16 mouse cellular contexts compared by ENCODE assay signal in the genomic region with DNA sequence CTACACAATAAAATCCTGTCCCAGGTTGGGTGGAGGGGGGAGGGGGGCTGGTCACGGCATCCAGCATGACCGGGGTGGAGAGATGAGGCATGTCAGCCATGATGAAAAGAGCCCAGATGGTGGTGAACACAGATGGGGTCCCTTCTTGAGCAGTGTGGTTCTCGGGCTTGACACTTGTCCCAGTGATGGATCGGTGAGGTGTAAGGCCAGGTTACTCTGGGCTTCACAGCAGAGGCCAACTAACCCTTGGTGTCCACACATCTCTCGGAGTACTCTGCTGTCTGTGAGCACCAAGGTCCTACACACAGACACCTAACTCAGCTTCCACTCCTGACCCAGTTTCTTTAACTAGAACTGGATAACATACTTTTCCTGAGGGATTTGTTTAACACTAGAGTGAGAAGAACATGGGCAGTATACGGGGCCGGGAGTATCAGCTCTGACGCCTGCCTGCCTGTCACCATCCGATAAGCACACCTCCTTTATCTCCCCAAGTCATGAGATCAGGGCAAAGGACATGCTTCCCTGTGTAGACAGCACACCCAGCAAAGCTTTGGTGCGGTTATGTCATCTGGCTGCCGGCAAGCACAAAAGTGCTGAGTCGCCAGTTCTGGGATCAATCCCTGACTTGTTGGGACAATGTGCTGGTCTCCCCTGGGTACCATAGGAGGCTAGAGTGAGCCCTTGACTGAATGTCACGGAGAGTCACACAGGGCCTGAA.
DNase-seq lines count a peak whose midpoint lies in the region; ATAC-seq lines count a peak whose summit lies in the region.
"Had no signal": no experiment of that assay in that cellular context is flagged by ENCODE, and none has a peak within 500 bp of the region (broad histone marks: within the 10 kb centered on the region; RNA-seq: fewer than 3 reads in every experiment).

No protein-coding gene starts in this region.

- no peaks in the 10 kb centered on the region for H3K4me1 ChIP-seq in kidney, embryonic 15.5 days
- peaks cover 78% of the 10 kb centered on the region for H3K4me1 ChIP-seq in liver, embryonic 13.5 days (replicated peaks)
- H3K4me1 ChIP-seq in stomach, embryonic 14.5 days (ENCODE audit: control insufficient read depth, insufficient read depth, low read length), result no peaks in the 10 kb centered on the region; the same call in 1 of the 2 replicates
- H3K4me1 ChIP-seq: midbrain, embryonic 13.5 days; neural tube, embryonic 12.5 days had no signal

- H3K27me3 ChIP-seq in kidney, embryonic 15.5 days, result no peaks in the 10 kb centered on the region
- H3K27me3 ChIP-seq in liver, embryonic 13.5 days, result no peaks in the 10 kb centered on the region
- no peaks in the 10 kb centered on the region for H3K27me3 ChIP-seq in stomach, embryonic 14.5 days (ENCODE audit: control insufficient read depth, insufficient read depth, low read length)
- H3K27me3 ChIP-seq: midbrain, embryonic 13.5 days; neural tube, embryonic 12.5 days had no signal

- H3K4me2 ChIP-seq in kidney, embryonic 15.5 days, result no peak overlapping the region
- peak overlapping the region; percentile 58 for H3K4me2 ChIP-seq in liver, embryonic 13.5 days
- H3K4me2 ChIP-seq in stomach, embryonic 14.5 days (replicated peaks; ENCODE audit: low read depth, low read length), result no peak overlapping the region
- H3K4me2 ChIP-seq: hindbrain, embryonic 14.5 days; midbrain, embryonic 13.5 days; neural tube, embryonic 12.5 days had no signal

- ATAC-seq in kidney, embryonic 15.5 days (replicated peaks; ENCODE audit: low FRiP score), result peak; percentile 73; the same call in 1 of the 2 replicates
- ATAC-seq in common myeloid progenitor, adult 5-6 weeks (replicated peaks; ENCODE audit: low read depth, poor library complexity, severe bottlenecking), result peak; percentile 53; the same call in 1 of the 2 replicates
- peak; percentile 96 for ATAC-seq in liver, embryonic 13.5 days (ENCODE audit: low read depth)
- ATAC-seq in stomach, embryonic 14.5 days (ENCODE audit: insufficient number of reproducible peaks, insufficient read depth, low FRiP score, low read depth), result peak; percentile 84; the same call in 1 of the 2 replicates
- no peak for ATAC-seq in granulocyte monocyte progenitor cell, adult 5-6 weeks (replicated peaks; ENCODE audit: poor library complexity, severe bottlenecking)
- ATAC-seq: midbrain, embryonic 13.5 days had no signal

- DNase-seq in kidney, postnatal 36 days, result no peak
- peak; percentile 85 for DNase-seq in liver, embryonic 13.5 days
- DNase-seq in B cell, adult 2 months, result no peak
- DNase-seq in left cerebral cortex, postnatal 10 days (ENCODE audit: extremely low spot score in 1 of 2, low spot score in 2 of 2), result no peak
- DNase-seq: cerebellum, postnatal 25 days; heart, adult 11 months; kidney, postnatal 25 days; lung, adult 2 months; retina, postnatal 1 day had no signal

- no peaks in the 10 kb centered on the region for H3K9me3 ChIP-seq in kidney, embryonic 15.5 days (replicated peaks)
- H3K9me3 ChIP-seq in liver, embryonic 13.5 days (replicated peaks), result no peaks in the 10 kb centered on the region
- H3K9me3 ChIP-seq in stomach, embryonic 14.5 days (ENCODE audit: control insufficient read depth, low read depth, low read length), result no peaks in the 10 kb centered on the region
- H3K9me3 ChIP-seq: midbrain, embryonic 13.5 days; neural tube, embryonic 12.5 days had no signal

- H3K27ac ChIP-seq in kidney, embryonic 15.5 days, result no peak overlapping the region
- H3K27ac ChIP-seq in liver, embryonic 13.5 days, result peak overlapping the region; percentile 97
- no peak overlapping the region for H3K27ac ChIP-seq in stomach, embryonic 14.5 days (ENCODE audit: low read length)
- H3K27ac ChIP-seq: hindbrain, embryonic 14.5 days; midbrain, embryonic 13.5 days; neural tube, embryonic 12.5 days had no signal

- H3K9ac ChIP-seq in kidney, embryonic 15.5 days, result no peak overlapping the region
- H3K9ac ChIP-seq in liver, embryonic 13.5 days, result peak overlapping the region; percentile 66
- no peak overlapping the region for H3K9ac ChIP-seq in stomach, embryonic 14.5 days (replicated peaks; ENCODE audit: low read depth, low read length)
- H3K9ac ChIP-seq: hindbrain, embryonic 14.5 days; midbrain, embryonic 13.5 days; neural tube, embryonic 12.5 days had no signal

- intact Hi-C loops in left cerebral cortex, postnatal 10 days (cut with DNase I), result no loop called here

- 87% methylated on average over 13 of the region's 13 CpGs for WGBS in kidney, embryonic 15.5 days
- WGBS in liver, embryonic 13.5 days (ENCODE audit: insufficient replicate concordance), result 34% methylated on average over 13 of the region's 13 CpGs
- WGBS in stomach, embryonic 14.5 days, result 74% methylated on average over 13 of the region's 13 CpGs

- H3K36me3 ChIP-seq in kidney, embryonic 15.5 days, result peaks cover 13% of the 10 kb centered on the region
- no peaks in the 10 kb centered on the region for H3K36me3 ChIP-seq in liver, embryonic 13.5 days
- peaks cover 4% of the 10 kb centered on the region; the same call in 1 of the 2 replicates for H3K36me3 ChIP-seq in stomach, embryonic 14.5 days (ENCODE audit: control insufficient read depth, insufficient read depth, low read length)

- H3K4me3 ChIP-seq in kidney, embryonic 15.5 days (replicated peaks), result no peak overlapping the region
- H3K4me3 ChIP-seq in liver, embryonic 13.5 days (replicated peaks), result 0 out of 2 replicates have a peak overlapping the region, but pooled peaks have one; percentile 16
- no peak overlapping the region for H3K4me3 ChIP-seq in stomach, embryonic 14.5 days (ENCODE audit: low read depth, low read length)
- H3K4me3 ChIP-seq: midbrain, embryonic 13.5 days; neural tube, embryonic 12.5 days had no signal
